Mouse (Mus musculus) heart, embryonic 16.5 days (tissue): ENCODE measurements at regions not wholly inside any gene's neighbourhood (a gene's known extent, or its start where the extent isn't known, plus 50 kb on each side); places are given as distances from the start of the nearest gene placed in this dataset.

Experiments
- ATAC-seq: fragments of 200-750 bp; cut with Nextera tagmentation; replicated peaks from 2 replicates; pipeline ENCODE4 v1.8.0; 2017; ENCODE audit warnings: moderate number of reproducible peaks; ENCODE audit not compliant: insufficient read depth, low FRiP score; ENCODE audit errors: extremely low read depth
- H3K27ac ChIP-seq: fragments of 300-500 bp; sonication (generic); 2 replicates; pipeline ENCODE4 v1.5.1; 2014; ENCODE audit warnings: mild to moderate bottlenecking, low read length, control low read depth, moderate library complexity
- H3K27me3 ChIP-seq: fragments of 300-500 bp; sonication (generic); 2 replicates; pipeline ENCODE4 v1.6.1; 2014; ENCODE audit warnings: low read length, mixed read lengths; ENCODE audit not compliant: control insufficient read depth, insufficient read depth
- H3K36me3 ChIP-seq: fragments of 300-500 bp; sonication (generic); 2 replicates; pipeline ENCODE4 v1.6.1; 2014; ENCODE audit not compliant: control insufficient read depth, insufficient read depth
- H3K4me1 ChIP-seq: fragments of 300-500 bp; sonication (generic); 2 replicates; pipeline ENCODE4 v1.6.1; 2014; ENCODE audit warnings: low read length, mixed read lengths; ENCODE audit not compliant: control insufficient read depth, insufficient read depth
- H3K4me2 ChIP-seq: fragments of 300-500 bp; sonication (generic); 2 replicates; pipeline ENCODE4 v1.6.1; 2014; ENCODE audit warnings: low read depth, mild to moderate bottlenecking, control low read depth, low read length
- H3K4me3 ChIP-seq: fragments of 300-500 bp; sonication (generic); 2 replicates; pipeline ENCODE4 v1.5.1; 2014; ENCODE audit warnings: mild to moderate bottlenecking, control low read depth, low read length
- H3K9ac ChIP-seq: fragments of 300-500 bp; sonication (generic); 2 replicates; pipeline ENCODE4 v1.6.1; 2014; ENCODE audit warnings: low read length, control low read depth
- H3K9me3 ChIP-seq: fragments of 300-500 bp; sonication (generic); replicated peaks from 2 replicates; pipeline ENCODE4 v1.6.1; 2016; ENCODE audit warnings: low read length; ENCODE audit not compliant: control insufficient read depth
- WGBS: fragments of 180-500 bp; shearing (Covaris S2); extraction: QIAGEN DNeasy Blood & Tissue Kit; methylation state at CpG from one replicate; pipeline ENCODE4 v1.1.7; 2014; 5-methylcytosine and 5-hydroxymethylcytosine counted together

GRCm38 (mm10) chr13:52048777-52049176, 202.3 kb downstream of the Gadd45g start:
- 81% methylated on average over 3 of the region's 3 CpGs for WGBS
- no peak for ATAC-seq
- no peaks in the 10 kb centered on the region for H3K9me3 ChIP-seq

GRCm38 (mm10) chr13:52049249-52049648, 202.8 kb downstream of the Gadd45g start:
- no peaks in the 10 kb centered on the region for H3K27me3 ChIP-seq
- WGBS, result 99% methylated on average over 2 of the region's 2 CpGs
- H3K27ac ChIP-seq, result no peak overlapping the region
- no peak overlapping the region for H3K4me2 ChIP-seq
- H3K9ac ChIP-seq, result no peak overlapping the region
- peaks cover 17% of the 10 kb centered on the region for H3K4me1 ChIP-seq
- no peaks in the 10 kb centered on the region for H3K9me3 ChIP-seq
- H3K4me3 ChIP-seq, result no peak overlapping the region
- ATAC-seq, result no peak
- no peaks in the 10 kb centered on the region for H3K36me3 ChIP-seq

More at GRCm38 (mm10) chr13:52048777-52049176, 202.3 kb downstream of the Gadd45g start:
- peaks cover 17% of the 10 kb centered on the region for H3K4me1 ChIP-seq
- H3K4me2 ChIP-seq, result no peak overlapping the region
- no peak overlapping the region for H3K4me3 ChIP-seq
- no peaks in the 10 kb centered on the region for H3K36me3 ChIP-seq
- H3K9ac ChIP-seq, result no peak overlapping the region
- H3K27ac ChIP-seq, result no peak overlapping the region
- no peaks in the 10 kb centered on the region for H3K27me3 ChIP-seq

DNA sequence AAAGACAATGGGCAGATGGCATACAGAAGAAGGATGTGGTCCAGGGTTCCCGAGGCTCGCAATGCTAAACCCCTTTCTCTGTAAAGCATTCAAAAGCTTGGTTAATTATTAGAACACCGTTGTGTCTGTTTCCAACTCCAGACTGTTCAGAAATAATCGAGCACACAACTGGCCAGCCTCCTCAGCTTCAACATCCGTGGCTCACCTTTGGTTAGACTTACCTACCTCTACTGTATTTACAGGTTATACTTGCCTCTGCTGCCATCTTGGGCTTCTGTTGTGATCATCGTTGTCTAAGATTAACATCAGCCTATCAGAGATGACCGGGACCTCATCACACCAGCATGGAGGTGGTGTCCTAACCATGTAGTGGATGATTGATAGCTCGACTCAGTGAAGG, 209.3 kb downstream of the Gadd45g start:
- Histone ChIP-seq H3K9me3 (no peaks in the 10 kb centered on the region), H3K27me3 (no peaks in the 10 kb centered on the region), H3K9ac (no peak overlapping the region), H3K4me2 (no peak overlapping the region), H3K27ac (no peak overlapping the region), H3K4me3 (no peak overlapping the region), H3K36me3 (no peaks in the 10 kb centered on the region), H3K4me1 (no peaks in the 10 kb centered on the region)
- 88% methylated on average over 8 of the region's 8 CpGs for WGBS
- ATAC-seq, result no peak

- H3K36me3 ChIP-seq, result no peaks in the 10 kb centered on the region
- H3K9ac ChIP-seq, result no peak overlapping the region
- no peak overlapping the region for H3K4me3 ChIP-seq
- no peak overlapping the region for H3K4me2 ChIP-seq
- no peaks in the 10 kb centered on the region for H3K9me3 ChIP-seq
- no peak overlapping the region for H3K27ac ChIP-seq
- H3K4me1 ChIP-seq, result peaks cover 2% of the 10 kb centered on the region; the same call in 1 of the 2 replicates
- 81% methylated on average over 10 of the region's 10 CpGs for WGBS
- H3K27me3 ChIP-seq, result no peaks in the 10 kb centered on the region
- ATAC-seq, result no peak
Measured at GRCm38 (mm10) chr13:52057456-52057855, 211.0 kb downstream of the Gadd45g start.

DNA sequence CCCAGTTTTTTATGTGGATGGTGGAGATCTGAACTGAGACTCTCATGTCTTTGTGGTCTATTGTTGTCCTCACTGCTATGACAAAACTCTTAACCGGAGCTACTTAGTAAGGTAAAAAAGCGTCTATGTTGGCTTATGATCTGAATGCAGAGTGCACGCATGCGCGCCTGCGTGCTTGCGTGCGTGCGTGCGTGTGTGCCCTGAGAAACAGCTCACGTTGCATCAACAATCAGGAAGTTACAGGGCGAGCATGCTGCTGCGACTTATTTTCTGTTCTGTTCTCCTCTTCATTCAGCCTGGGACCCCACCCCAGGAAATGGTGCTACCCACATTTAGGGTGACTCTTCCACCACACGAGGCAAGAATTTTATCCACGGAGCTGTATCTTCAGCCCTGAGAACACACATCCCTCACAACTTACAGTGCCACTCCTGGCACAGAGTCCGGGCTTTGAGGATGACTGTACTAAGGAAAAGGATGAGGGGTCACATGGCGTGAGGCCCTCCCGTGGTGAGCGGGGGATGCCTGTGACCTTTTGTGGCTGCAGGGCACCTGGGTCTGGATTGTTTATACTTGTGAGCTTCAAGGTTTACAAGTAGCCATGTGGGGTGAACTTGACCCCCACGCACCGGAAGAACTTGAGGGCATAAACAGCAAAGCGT, 213.4 kb downstream of the Gadd45g start:
- Histone ChIP-seq H3K4me2 (no peak overlapping the region), H3K36me3 (no peaks in the 10 kb centered on the region), H3K27ac (no peak overlapping the region), H3K9ac (no peak overlapping the region), H3K4me1 (peaks cover 2% of the 10 kb centered on the region; the same call in 1 of the 2 replicates), H3K9me3 (no peaks in the 10 kb centered on the region), H3K4me3 (no peak overlapping the region), H3K27me3 (no peaks in the 10 kb centered on the region)
- no peak for ATAC-seq
- 82% methylated on average over 22 of the region's 22 CpGs for WGBS

GRCm38 (mm10) chr13:52060418-52060870, 214.0 kb downstream of the Gadd45g start:
- Histone ChIP-seq H3K4me1 (peaks cover 2% of the 10 kb centered on the region; the same call in 1 of the 2 replicates), H3K9ac (no peak overlapping the region), H3K27ac (no peak overlapping the region), H3K36me3 (no peaks in the 10 kb centered on the region), H3K4me2 (no peak overlapping the region), H3K27me3 (no peaks in the 10 kb centered on the region), H3K4me3 (no peak overlapping the region), H3K9me3 (no peaks in the 10 kb centered on the region)
- no peak for ATAC-seq
- WGBS, result 66% methylated on average over 10 of the region's 10 CpGs

DNA sequence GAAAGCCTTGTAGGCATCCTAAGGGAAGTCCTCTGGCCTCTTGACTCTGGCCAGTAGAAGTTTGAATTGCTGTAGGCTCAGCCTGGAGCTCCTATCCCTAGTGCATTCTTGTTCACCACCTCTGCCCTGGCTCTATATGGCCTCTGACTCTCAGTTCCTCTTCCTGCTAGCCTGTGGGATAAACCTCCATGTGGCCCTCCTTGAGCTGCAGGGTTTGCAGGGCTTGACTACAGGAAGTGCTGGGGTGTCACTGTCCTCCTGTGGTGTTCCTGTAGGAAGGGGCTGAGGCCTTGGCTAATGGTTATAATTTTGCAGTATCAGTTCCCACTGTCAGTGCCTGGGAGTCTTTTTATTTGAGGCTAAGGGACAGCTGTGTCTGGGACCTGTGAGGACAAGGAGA, 215.0 kb downstream of the Gadd45g start:
- H3K9me3 ChIP-seq, result no peaks in the 10 kb centered on the region
- no peak overlapping the region for H3K4me2 ChIP-seq
- H3K27me3 ChIP-seq, result no peaks in the 10 kb centered on the region
- H3K27ac ChIP-seq, result no peak overlapping the region
- H3K9ac ChIP-seq, result no peak overlapping the region
- H3K4me1 ChIP-seq, result peaks cover 4% of the 10 kb centered on the region
- no peak overlapping the region for H3K4me3 ChIP-seq
- no peak for ATAC-seq
- H3K36me3 ChIP-seq, result no peaks in the 10 kb centered on the region

GRCm38 (mm10) chr13:52061881-52062280, 215.4 kb downstream of the Gadd45g start:
- H3K4me3 ChIP-seq, result no peak overlapping the region
- no peak overlapping the region for H3K9ac ChIP-seq
- H3K27me3 ChIP-seq, result no peaks in the 10 kb centered on the region
- H3K4me2 ChIP-seq, result no peak overlapping the region
- no peak overlapping the region for H3K27ac ChIP-seq
- peaks cover 8% of the 10 kb centered on the region for H3K4me1 ChIP-seq
- no peak for ATAC-seq
- WGBS, result 77% methylated on average over 4 of the region's 4 CpGs
- no peaks in the 10 kb centered on the region for H3K9me3 ChIP-seq
- H3K36me3 ChIP-seq, result no peaks in the 10 kb centered on the region

- Histone ChIP-seq H3K9me3 (no peaks in the 10 kb centered on the region), H3K36me3 (no peaks in the 10 kb centered on the region), H3K9ac (no peak overlapping the region), H3K4me3 (no peak overlapping the region), H3K27ac (no peak overlapping the region), H3K27me3 (no peaks in the 10 kb centered on the region), H3K4me1 (peaks cover 15% of the 10 kb centered on the region), H3K4me2 (no peak overlapping the region)
- ATAC-seq, result no peak
- WGBS, result 96% methylated on average over 1 of the region's 1 CpGs
Measured at GRCm38 (mm10) chr13:52062576-52062975, 216.1 kb downstream of the Gadd45g start.
